8 mouse cellular contexts compared by ENCODE assay signal in genomic region chr19:8898576-8898975, GRCm38 (mm10). TPM values are rescaled to one million over a fixed set of nuclear protein-coding genes. Genes with fewer than 3 reads are reported as not detected.
DNase-seq lines count a peak whose midpoint lies in the region; ATAC-seq lines count a peak whose summit lies in the region.

No protein-coding gene starts in this region.

- no peak for ATAC-seq in lung, embryonic 15.5 days (ENCODE audit: borderline replicate concordance, extremely low read depth, low FRiP score, low TSS enrichment)
- no peak for ATAC-seq in neural tube, embryonic 13.5 days (ENCODE audit: low read depth)

- DNase-seq in lung, postnatal 36 days = no peak
- DNase-seq in c-Kit-positive CD71-positive TER-119-positive erythroid progenitor cells, embryonic 14.5 days (ENCODE audit: low spot score) = peak; percentile 50
- peak; percentile 61 for DNase-seq in induced T-regulatory cell, adult 2 months (ENCODE audit: low read depth)
- no peak for DNase-seq in right cerebral cortex, postnatal 36 days (ENCODE audit: low spot score in 2 of 2)
- no peak for DNase-seq in spleen, postnatal 14 days (ENCODE audit: low spot score in 2 of 2)
- DNase-seq in right cerebral cortex, postnatal 14 days = no peak

- H3K9ac ChIP-seq in lung, embryonic 15.5 days = peak overlapping the region; percentile 97
- peak overlapping the region; percentile 95 for H3K9ac ChIP-seq in neural tube, embryonic 13.5 days

- no peaks in the 10 kb centered on the region for H3K27me3 ChIP-seq in lung, embryonic 15.5 days
- H3K27me3 ChIP-seq in neural tube, embryonic 13.5 days = no peaks in the 10 kb centered on the region

- H3K36me3 ChIP-seq in lung, embryonic 15.5 days = peaks cover 33% of the 10 kb centered on the region
- H3K36me3 ChIP-seq in neural tube, embryonic 13.5 days = peaks cover 36% of the 10 kb centered on the region

- peak overlapping the region; percentile 88 for H3K4me3 ChIP-seq in lung, embryonic 15.5 days
- peak overlapping the region; percentile 98 for H3K4me3 ChIP-seq in neural tube, embryonic 13.5 days

- peak overlapping the region; percentile 89 for H3K27ac ChIP-seq in lung, embryonic 15.5 days
- H3K27ac ChIP-seq in neural tube, embryonic 13.5 days (replicated peaks) = peak overlapping the region; percentile 90

- H3K9me3 ChIP-seq in lung, embryonic 15.5 days = no peaks in the 10 kb centered on the region
- no peaks in the 10 kb centered on the region for H3K9me3 ChIP-seq in neural tube, embryonic 13.5 days

- WGBS in lung, embryonic 15.5 days = 7% methylated on average over 13 of the region's 13 CpGs
- 14% methylated on average over 13 of the region's 13 CpGs for WGBS in neural tube, embryonic 13.5 days

- peak overlapping the region; percentile 64 for H3K4me2 ChIP-seq in lung, embryonic 15.5 days
- H3K4me2 ChIP-seq in neural tube, embryonic 13.5 days = peak overlapping the region; percentile 96

- peaks cover 37% of the 10 kb centered on the region for H3K4me1 ChIP-seq in lung, embryonic 15.5 days
- peaks cover 48% of the 10 kb centered on the region for H3K4me1 ChIP-seq in neural tube, embryonic 13.5 days (replicated peaks)

RNA-seq across cellular contexts. Expression of gene Ganab, which starts 0.7 kb away (rescaled TPM):
- 122 and 123 TPM in 2 replicates for polyA plus RNA-seq in lung, embryonic 15.5 days (2015; fragmentation: Nextera tagmentation; extraction: Ambion mirVana)
- polyA plus RNA-seq in neural tube, embryonic 13.5 days (2015; fragmentation: Nextera tagmentation; extraction: Ambion mirVana) = 89.4 and 101 TPM in 2 replicates

RNA-seq across cellular contexts. Expression of gene Ints5, which starts 5.8 kb away (rescaled TPM):
- polyA plus RNA-seq in lung, embryonic 15.5 days (2015; fragmentation: Nextera tagmentation; extraction: Ambion mirVana) = 45.8 and 50.1 TPM in 2 replicates
- 31.7 and 36.2 TPM in 2 replicates for polyA plus RNA-seq in neural tube, embryonic 13.5 days (2015; fragmentation: Nextera tagmentation; extraction: Ambion mirVana)

RNA-seq across cellular contexts. Expression of gene Gm49416, which starts 9.8 kb away (rescaled TPM):
- not detected in 2 replicates for polyA plus RNA-seq in lung, embryonic 15.5 days (2015; fragmentation: Nextera tagmentation; extraction: Ambion mirVana)
- 0.27 TPM in 1 of 2 replicates, not detected in the other for polyA plus RNA-seq in neural tube, embryonic 13.5 days (2015; fragmentation: Nextera tagmentation; extraction: Ambion mirVana)

RNA-seq across cellular contexts. Expression of gene 1810009A15Rik, which starts 9.9 kb away (rescaled TPM):
- 81.5 and 93.7 TPM in 2 replicates for polyA plus RNA-seq in lung, embryonic 15.5 days (2015; fragmentation: Nextera tagmentation; extraction: Ambion mirVana)
- polyA plus RNA-seq in neural tube, embryonic 13.5 days (2015; fragmentation: Nextera tagmentation; extraction: Ambion mirVana) = 55.6 and 58.8 TPM in 2 replicates

RNA-seq across cellular contexts. Expression of gene Gm49403, which starts 14.8 kb away (rescaled TPM):
- not detected in 2 replicates for polyA plus RNA-seq in lung, embryonic 15.5 days (2015; fragmentation: Nextera tagmentation; extraction: Ambion mirVana)
- polyA plus RNA-seq in neural tube, embryonic 13.5 days (2015; fragmentation: Nextera tagmentation; extraction: Ambion mirVana) = not detected in 2 replicates

Comparison
In these comparisons a context has a peak if more than half of its experiments do, and no peak if none do; other contexts are left out.
1. DNase-seq: peak in c-Kit-positive CD71-positive TER-119-positive erythroid progenitor cells, embryonic 14.5 days (single experiment) and induced T-regulatory cell, adult 2 months (single experiment); none in lung, postnatal 36 days (single experiment), right cerebral cortex, postnatal 36 days (0 of 2), spleen, postnatal 14 days (0 of 2) and right cerebral cortex, postnatal 14 days (single experiment).